Mouse (Mus musculus) CH12.LX (cell line): ENCODE data around the gene Serac1. TPM values are rescaled to one million over a fixed set of nuclear protein-coding genes. Genes with fewer than 3 reads are reported as not detected.

ENCODE experiments used
- DNase-seq: peaks from one replicate; pipeline ENCODE4 v3.0.0-alpha.2; 2013; ENCODE audit errors: extremely low read depth
- H3K27ac ChIP-seq: 2 replicates; pipeline ENCODE4 v1.5.1; 2012; ENCODE audit warnings: low read depth, mild to moderate bottlenecking, control low read depth, moderate library complexity; ENCODE audit not compliant: insufficient read depth
- H3K27me3 ChIP-seq: replicated peaks from 2 replicates; pipeline ENCODE3; 2012; ENCODE audit warnings: inconsistent platforms
- H3K36me3 ChIP-seq, 2 experiments: replicated peaks in 1 of 2; 2 replicates each; pipeline versions ENCODE3 to v1.6.1; 2012; ENCODE audit warnings: inconsistent platforms in 1 of 2, low read length in 1 of 2, mild to moderate bottlenecking in 1 of 2, mixed read lengths in 1 of 2, moderate library complexity in 1 of 2; ENCODE audit not compliant: control insufficient read depth in 1 of 2, insufficient read depth in 1 of 2
- H3K4me1 ChIP-seq, 2 experiments: 2 replicates each; pipeline ENCODE4 v1.6.1; 2012; ENCODE audit warnings: inconsistent platforms in 1 of 2, moderate library complexity in 1 of 2; ENCODE audit not compliant: insufficient read depth in 2 of 2, control insufficient read depth in 1 of 2
- H3K4me2 ChIP-seq: 2 replicates; pipeline ENCODE4 v1.6.1; 2012; ENCODE audit warnings: low read depth, mild to moderate bottlenecking, control low read depth; ENCODE audit not compliant: poor library complexity, insufficient read depth, severe bottlenecking
- H3K4me3 ChIP-seq, 3 experiments: fragments of 150-350 bp in 1 of 3; sonication (generic) in 1 of 3; replicated peaks in 1 of 3; 2 replicates each; pipeline versions ENCODE3 to v1.5.1; 2011 to 2012; ENCODE audit warnings: low read depth in 2 of 3, low read length in 2 of 3, mild to moderate bottlenecking in 2 of 3, moderate library complexity in 2 of 3, control low read depth in 1 of 3, improper control_type of control experiment in 1 of 3, inconsistent platforms in 1 of 3, mixed read lengths in 1 of 3; ENCODE audit not compliant: poor library complexity in 1 of 3
- H3K79me2 ChIP-seq: replicated peaks from 2 replicates; pipeline ENCODE4 v1.6.1; 2012; ENCODE audit warnings: mild to moderate bottlenecking, moderate library complexity; ENCODE audit not compliant: control insufficient read depth, poor library complexity, insufficient read depth, severe bottlenecking; ENCODE audit errors: extremely low read depth
- H3K9ac ChIP-seq: 2 replicates; pipeline ENCODE4 v1.6.1; 2012; ENCODE audit warnings: low read depth, mild to moderate bottlenecking, control low read depth, moderate library complexity; ENCODE audit not compliant: insufficient read depth
- H3K9me3 ChIP-seq: replicated peaks from 2 replicates; pipeline ENCODE3; 2012; ENCODE audit warnings: low read length, inconsistent platforms, mixed read lengths
- BHLHE40 ChIP-seq: IDR thresholded peaks from 2 replicates; pipeline ENCODE4 v1.6.1; 2011; ENCODE audit warnings: mild to moderate bottlenecking, low read depth, low read length, improper control_type of control experiment
- CHD1 ChIP-seq: IDR thresholded peaks from 2 replicates; pipeline ENCODE4 v1.6.1; 2012; ENCODE audit warnings: low read depth, low read length, improper control_type of control experiment, inconsistent platforms
- CTCF ChIP-seq, 2 experiments: IDR thresholded peaks in 1 of 2; conservative IDR thresholded peaks in 1 of 2; 2 replicates each; pipeline ENCODE4 v1.5.1; 2011 to 2012; ENCODE audit warnings: low read depth in 2 of 2, low read length in 2 of 2, improper control_type of control experiment in 1 of 2, inconsistent platforms in 1 of 2, mild to moderate bottlenecking in 1 of 2, moderate library complexity in 1 of 2
- ELF1 ChIP-seq: IDR thresholded peaks from 2 replicates; pipeline ENCODE4 v1.6.1; 2014; ENCODE audit warnings: low read depth, mild to moderate bottlenecking, inconsistent platforms, low read length, improper control_type of control experiment
- GABPA ChIP-seq: IDR thresholded peaks from 2 replicates; pipeline ENCODE4 v1.6.1; 2012; ENCODE audit warnings: low read depth, low read length, improper control_type of control experiment, inconsistent platforms; ENCODE audit not compliant: insufficient replicate concordance
- IRF4 ChIP-seq: IDR thresholded peaks from 2 replicates; pipeline ENCODE4 v1.6.1; 2014; ENCODE audit warnings: low read depth, mild to moderate bottlenecking, inconsistent platforms, low read length, improper control_type of control experiment
- JUND ChIP-seq: conservative IDR thresholded peaks from 2 replicates; pipeline ENCODE4 v1.6.1; 2011; ENCODE audit warnings: low read depth, low read length, improper control_type of control experiment
- MAFK ChIP-seq: IDR thresholded peaks from 2 replicates; pipeline ENCODE4 v1.6.1; 2011; ENCODE audit warnings: low read length, improper control_type of control experiment; ENCODE audit not compliant: insufficient replicate concordance
- MAZ ChIP-seq: IDR thresholded peaks from 2 replicates; pipeline ENCODE4 v1.6.1; 2012; ENCODE audit warnings: low read depth, mild to moderate bottlenecking, inconsistent platforms, low read length, improper control_type of control experiment, moderate library complexity
- MEF2A ChIP-seq: IDR thresholded peaks from 2 replicates; pipeline ENCODE4 v1.6.1; 2014; ENCODE audit warnings: low read depth, mild to moderate bottlenecking, inconsistent platforms, low read length, improper control_type of control experiment, borderline replicate concordance
- MXI1 ChIP-seq: IDR thresholded peaks from 2 replicates; pipeline ENCODE4 v1.6.1; 2011; ENCODE audit warnings: mild to moderate bottlenecking, low read depth, low read length, improper control_type of control experiment
- MYC ChIP-seq: IDR thresholded peaks from 2 replicates; pipeline ENCODE4 v1.6.1; 2011; ENCODE audit warnings: low read depth, mild to moderate bottlenecking, improper control_type of control experiment, low read length
- SIN3A ChIP-seq: IDR thresholded peaks from 2 replicates; pipeline ENCODE4 v1.6.1; 2012; ENCODE audit warnings: low read length, improper control_type of control experiment, inconsistent platforms
- UBTF ChIP-seq: IDR thresholded peaks from 2 replicates; pipeline ENCODE4 v1.6.1; 2012; ENCODE audit warnings: low read depth, mild to moderate bottlenecking, inconsistent platforms, low read length, improper control_type of control experiment, moderate library complexity
- USF1 ChIP-seq: IDR thresholded peaks from 2 replicates; pipeline ENCODE4 v1.6.1; 2014; ENCODE audit warnings: low read depth, mild to moderate bottlenecking, inconsistent platforms, low read length, improper control_type of control experiment
- USF2 ChIP-seq: conservative IDR thresholded peaks from 2 replicates; pipeline ENCODE4 v1.6.1; 2011; ENCODE audit warnings: low read depth, low read length, improper control_type of control experiment
- ZC3H11A ChIP-seq: IDR thresholded peaks from 2 replicates; pipeline ENCODE4 v1.6.1; 2012; ENCODE audit warnings: low read depth, mild to moderate bottlenecking, inconsistent platforms, low read length, improper control_type of control experiment
- ZMIZ1 ChIP-seq: IDR thresholded peaks from 2 replicates; pipeline ENCODE4 v1.6.1; 2012; ENCODE audit warnings: low read depth, mild to moderate bottlenecking, inconsistent platforms, low read length, improper control_type of control experiment
- ZNF384 ChIP-seq: IDR thresholded peaks from 2 replicates; pipeline ENCODE4 v1.6.1; 2012; ENCODE audit warnings: low read depth, low read length, improper control_type of control experiment, inconsistent platforms
- dilution Hi-C: fragments of 300-500 bp; cut with MboI; formaldehyde crosslinking; loops from 2 replicates; pipeline ENCODE4 v1.14.3; 2020; ENCODE audit warnings: low sequenced_read_pairs; ENCODE audit not compliant: extremely low pct_unique_long_range_greater_than_20kb, extremely low pct_ligation_motif_present
- in situ Hi-C: fragments of 300-500 bp; cut with MboI; formaldehyde crosslinking; loops from 3 replicates; pipeline ENCODE4 v1.14.3; 2019; ENCODE audit warnings: low sequenced_read_pairs, low pct_ligation_motif_present, low pct_unique_long_range_greater_than_20kb, mixed read lengths
- polyA plus RNA-seq: library from polyadenylated mRNA; unstranded; fragments of >175 nt; gene quantifications from 2 replicates; pipeline ENCODE4 v1.2.1, GENCODE M21; 2012; ENCODE audit warnings: low read depth; ENCODE audit not compliant: insufficient read length
- total RNA-seq, 2 experiments: library from RNA; depleted of rRNA; stranded (reverse); fragments of 300-350 nt in 1 of 2; fragments of >200 nt in 1 of 2; gene quantifications; 2 replicates each; pipeline ENCODE4 v1.2.3; 2012 to 2014

Gene Serac1
- total and polyA plus RNA-seq, 3 experiments, result 1.9 to 2.9 (median 2.1) TPM

GRCm38 (mm10) chr17:6117148-6117725, 37.7 kb upstream of the Serac1 start:
- TF ChIP-seq ZC3H11A (no peak), USF1 (no peak), ELF1 (no peak), MAZ (no peak), MEF2A (no peak), SIN3A (no peak), MYC (no peak), BHLHE40 (no peak), CHD1 (no peak), MAFK (no peak), ZMIZ1 (no peak), MXI1 (no peak)
- TF ChIP-seq, all 38 proteins: peak for 0
- no peak overlapping the region for H3K27ac ChIP-seq
- H3K4me1 ChIP-seq, result peaks cover 0 to 23% of the 10 kb centered on the region in 2 experiments; a peak in 1 of 4 replicates
- no peaks in the 10 kb centered on the region for H3K9me3 ChIP-seq
- no peaks in the 10 kb centered on the region for H3K79me2 ChIP-seq
- dilution Hi-C loops, result no loop called here
- no peaks in the 10 kb centered on the region for H3K27me3 ChIP-seq
- peaks cover 4 to 44% of the 10 kb centered on the region in 2 experiments for H3K36me3 ChIP-seq
- H3K4me3 ChIP-seq, result no peak overlapping the region
- in situ Hi-C loops, result no loop called here
- no peak overlapping the region for H3K9ac ChIP-seq
- no peak for DNase-seq
- H3K4me2 ChIP-seq, result no peak overlapping the region

- Histone ChIP-seq H3K9ac (no peak overlapping the region), H3K4me1 (peaks cover 0 to 23% of the 10 kb centered on the region in 2 experiments; a peak in 1 of 4 replicates), H3K9me3 (no peaks in the 10 kb centered on the region), H3K27ac (no peak overlapping the region), H3K27me3 (no peaks in the 10 kb centered on the region), H3K4me2 (no peak overlapping the region), H3K36me3 (peaks cover 0 to 47% of the 10 kb centered on the region in 2 experiments), H3K4me3 (no peak overlapping the region), H3K79me2 (no peaks in the 10 kb centered on the region)
- dilution Hi-C loops (no loop called here), in situ Hi-C loops (no loop called here)
- no peak for DNase-seq
- TF ChIP-seq MAZ (no peak), UBTF (no peak), ZNF384 (no peak), CTCF (conservative IDR thresholded peaks at IDR 0.05 in 1 of 2, IDR thresholded peaks at IDR 0.05 in 1 of 2; ENCODE audit: low read depth in 2 of 2, low read length in 2 of 2) (no peak), USF2 (no peak), JUND (no peak), IRF4 (no peak), GABPA (no peak), ZC3H11A (no peak)
Observed at GRCm38 (mm10) chr17:6115085-6115484, 35.5 kb upstream of the Serac1 start.
